Mouse (Mus musculus): ENCODE measurements around the gene Far2. TPM values are rescaled to one million over a fixed set of nuclear protein-coding genes. Genes with fewer than 3 reads are reported as not detected.

The Far2 gene
- polyA plus RNA-seq, 1 experiment: 16.8 TPM

DNA sequence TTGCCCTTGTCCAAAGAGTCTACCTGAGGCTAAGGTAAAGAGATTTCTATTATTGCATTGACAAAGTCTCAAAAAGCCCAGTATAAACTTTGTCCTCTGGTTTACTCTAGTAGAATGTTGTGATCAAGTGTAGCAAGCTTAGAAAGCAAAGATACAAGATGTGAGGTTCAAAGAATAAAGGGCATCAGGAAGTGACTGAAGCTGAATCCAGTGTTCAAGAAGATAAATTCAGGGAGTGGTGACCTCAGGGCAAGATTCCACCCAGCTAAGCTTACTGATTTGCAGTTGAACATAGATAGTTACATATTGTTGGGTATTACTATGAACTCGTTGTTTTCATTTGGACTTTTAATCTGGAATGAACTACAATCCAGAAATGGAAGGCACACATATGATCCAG is 138.6 kb downstream of the Far2 start:
- no peak overlapping the region for H3K4me3 ChIP-seq (replicated peaks; ENCODE audit: insufficient read depth, low read depth, low read length)
- H3K27me3 ChIP-seq (ENCODE audit: control insufficient read depth, insufficient read depth, low read length): no peaks in the 10 kb centered on the region
- WGBS: 98% methylated on average over 1 of the region's 1 CpGs
- no peaks in the 10 kb centered on the region for H3K4me1 ChIP-seq (ENCODE audit: control insufficient read depth, insufficient read depth, low read length)
- H3K27ac ChIP-seq (ENCODE audit: insufficient read depth, low read length): no peak overlapping the region
- no peak for DNase-seq
- TF ChIP-seq POLR2A (IDR thresholded peaks at IDR 0.05; ENCODE audit: borderline replicate concordance, insufficient read depth, low read length) (no peak), CTCF (IDR thresholded peaks at IDR 0.05; ENCODE audit: borderline replicate concordance, insufficient read depth, low read depth, low read length) (no peak)

DNA sequence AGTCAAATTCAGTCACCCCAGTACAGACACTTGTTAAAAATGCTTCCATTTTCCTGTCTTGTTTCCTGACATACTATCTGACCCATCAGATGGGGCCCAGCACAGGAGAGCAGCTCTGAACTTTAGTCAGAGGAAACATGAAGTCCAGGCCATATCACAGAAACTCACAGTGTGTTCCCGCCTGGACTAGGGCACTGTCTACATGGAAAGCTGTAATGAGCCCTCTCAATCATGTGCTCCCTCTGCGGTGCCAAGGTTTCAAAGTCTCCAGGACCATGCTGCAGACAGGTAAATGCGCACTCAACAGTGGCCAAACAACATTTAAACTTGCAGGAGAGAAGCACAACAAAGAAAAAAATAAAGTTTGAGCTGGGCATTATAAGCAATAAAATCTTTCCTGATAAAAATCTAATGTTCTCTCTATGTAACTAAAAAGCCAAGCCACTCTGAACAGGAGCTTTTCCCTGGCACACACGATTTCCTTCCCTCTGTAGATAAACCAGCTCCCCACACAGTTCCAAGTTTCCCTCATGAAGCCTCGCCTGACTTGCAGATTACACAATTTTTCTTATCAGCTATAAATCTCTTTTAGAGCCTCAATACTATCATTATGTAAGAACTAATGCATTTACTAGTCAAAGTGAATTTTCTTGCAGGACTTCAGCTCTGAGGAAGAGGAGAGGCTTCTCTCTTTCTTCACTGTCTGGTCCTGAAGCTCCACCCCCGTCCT is 147.1 kb downstream of the Far2 start:
- 93% methylated on average over 6 of the region's 6 CpGs for WGBS
- TF ChIP-seq POLR2A (IDR thresholded peaks at IDR 0.05; ENCODE audit: borderline replicate concordance, insufficient read depth, low read length): no peak
- no peak for TF ChIP-seq CTCF (IDR thresholded peaks at IDR 0.05; ENCODE audit: borderline replicate concordance, insufficient read depth, low read depth, low read length)

GRCm38 (mm10) chr6:148199177-148199576 is 152.1 kb downstream of the Far2 start:
- no peak for DNase-seq
- TF ChIP-seq CTCF (IDR thresholded peaks at IDR 0.05; ENCODE audit: borderline replicate concordance, insufficient read depth, low read depth, low read length): no peak
- TF ChIP-seq POLR2A (IDR thresholded peaks at IDR 0.05; ENCODE audit: borderline replicate concordance, insufficient read depth, low read length): no peak
- Histone ChIP-seq H3K4me1 (ENCODE audit: control insufficient read depth, insufficient read depth, low read length) (no peaks in the 10 kb centered on the region), H3K27me3 (ENCODE audit: control insufficient read depth, insufficient read depth, low read length) (no peaks in the 10 kb centered on the region), H3K4me3 (replicated peaks; ENCODE audit: insufficient read depth, low read depth, low read length) (no peak overlapping the region), H3K27ac (ENCODE audit: insufficient read depth, low read length) (no peak overlapping the region)
- WGBS: 97% methylated on average over 2 of the region's 2 CpGs

More for the DNA sequence above, 147.1 kb downstream of the Far2 start:
- Histone ChIP-seq H3K27ac (ENCODE audit: insufficient read depth, low read length) (no peak overlapping the region), H3K4me1 (ENCODE audit: control insufficient read depth, insufficient read depth, low read length) (no peaks in the 10 kb centered on the region), H3K27me3 (ENCODE audit: control insufficient read depth, insufficient read depth, low read length) (no peaks in the 10 kb centered on the region), H3K4me3 (replicated peaks; ENCODE audit: insufficient read depth, low read depth, low read length) (no peak overlapping the region)
- DNase-seq: no peak

DNA sequence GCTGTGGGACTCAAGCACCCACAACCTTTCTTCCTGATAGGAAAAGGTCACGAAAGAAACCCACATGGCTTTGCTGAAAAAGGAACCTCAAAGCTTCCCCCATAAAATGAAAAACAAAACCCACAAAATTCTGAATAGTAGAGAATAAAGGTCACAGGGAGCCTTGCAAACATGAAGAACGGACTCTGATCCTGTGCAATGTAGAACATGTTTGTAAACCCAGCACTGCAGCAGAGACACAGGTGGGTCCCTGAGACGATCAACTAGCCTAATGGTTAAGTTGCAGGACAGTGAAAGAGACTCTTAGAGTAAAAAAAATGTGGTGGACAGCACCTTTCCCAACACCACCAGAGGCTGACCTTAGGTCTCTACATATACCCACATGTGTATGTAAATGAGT is 152.7 kb downstream of the Far2 start:
- WGBS: 95% methylated on average over 3 of the region's 3 CpGs
- TF ChIP-seq POLR2A (IDR thresholded peaks at IDR 0.05; ENCODE audit: borderline replicate concordance, insufficient read depth, low read length) (no peak), CTCF (IDR thresholded peaks at IDR 0.05; ENCODE audit: borderline replicate concordance, insufficient read depth, low read depth, low read length) (no peak)
- no peak for DNase-seq
- no peak overlapping the region for H3K4me3 ChIP-seq (replicated peaks; ENCODE audit: insufficient read depth, low read depth, low read length)
- no peaks in the 10 kb centered on the region for H3K27me3 ChIP-seq (ENCODE audit: control insufficient read depth, insufficient read depth, low read length)
- H3K4me1 ChIP-seq (ENCODE audit: control insufficient read depth, insufficient read depth, low read length): no peaks in the 10 kb centered on the region
- no peak overlapping the region for H3K27ac ChIP-seq (ENCODE audit: insufficient read depth, low read length)

DNA sequence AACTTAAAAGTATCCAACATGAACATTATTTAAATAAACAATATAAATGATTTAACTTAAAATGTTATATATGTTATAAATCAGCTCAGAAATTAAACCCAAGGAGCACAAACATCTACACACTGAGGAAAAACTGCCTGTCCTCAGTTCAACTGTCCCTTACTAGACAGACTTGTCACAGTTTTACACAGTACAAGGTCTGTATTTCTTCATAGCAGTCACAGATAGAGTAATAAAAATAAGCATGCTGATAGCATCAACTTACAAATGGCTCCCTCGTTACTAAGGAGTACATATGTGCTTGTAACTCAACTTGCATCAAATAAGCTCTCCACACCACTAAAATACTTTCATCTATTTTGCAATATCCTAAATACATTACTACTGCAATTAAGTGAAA is 158.1 kb downstream of the Far2 start:
- Histone ChIP-seq H3K27ac (ENCODE audit: insufficient read depth, low read length) (no peak overlapping the region), H3K27me3 (ENCODE audit: control insufficient read depth, insufficient read depth, low read length) (no peaks in the 10 kb centered on the region), H3K4me3 (replicated peaks; ENCODE audit: insufficient read depth, low read depth, low read length) (no peak overlapping the region), H3K4me1 (ENCODE audit: control insufficient read depth, insufficient read depth, low read length) (no peaks in the 10 kb centered on the region)
- TF ChIP-seq CTCF (IDR thresholded peaks at IDR 0.05; ENCODE audit: borderline replicate concordance, insufficient read depth, low read depth, low read length): no peak
- no peak for TF ChIP-seq POLR2A (IDR thresholded peaks at IDR 0.05; ENCODE audit: borderline replicate concordance, insufficient read depth, low read length)
- DNase-seq: no peak
- 88% methylated on average over 1 of the region's 1 CpGs for WGBS

GRCm38 (mm10) chr6:148207522-148207921 is 160.5 kb downstream of the Far2 start:
- Histone ChIP-seq H3K27ac (ENCODE audit: insufficient read depth, low read length) (no peak overlapping the region), H3K27me3 (ENCODE audit: control insufficient read depth, insufficient read depth, low read length) (no peaks in the 10 kb centered on the region), H3K4me3 (replicated peaks; ENCODE audit: insufficient read depth, low read depth, low read length) (no peak overlapping the region), H3K4me1 (ENCODE audit: control insufficient read depth, insufficient read depth, low read length) (no peaks in the 10 kb centered on the region)
- no peak for DNase-seq
- 78% methylated on average over 1 of the region's 1 CpGs for WGBS
- TF ChIP-seq POLR2A (IDR thresholded peaks at IDR 0.05; ENCODE audit: borderline replicate concordance, insufficient read depth, low read length): no peak
- TF ChIP-seq CTCF (IDR thresholded peaks at IDR 0.05; ENCODE audit: borderline replicate concordance, insufficient read depth, low read depth, low read length): no peak

DNA sequence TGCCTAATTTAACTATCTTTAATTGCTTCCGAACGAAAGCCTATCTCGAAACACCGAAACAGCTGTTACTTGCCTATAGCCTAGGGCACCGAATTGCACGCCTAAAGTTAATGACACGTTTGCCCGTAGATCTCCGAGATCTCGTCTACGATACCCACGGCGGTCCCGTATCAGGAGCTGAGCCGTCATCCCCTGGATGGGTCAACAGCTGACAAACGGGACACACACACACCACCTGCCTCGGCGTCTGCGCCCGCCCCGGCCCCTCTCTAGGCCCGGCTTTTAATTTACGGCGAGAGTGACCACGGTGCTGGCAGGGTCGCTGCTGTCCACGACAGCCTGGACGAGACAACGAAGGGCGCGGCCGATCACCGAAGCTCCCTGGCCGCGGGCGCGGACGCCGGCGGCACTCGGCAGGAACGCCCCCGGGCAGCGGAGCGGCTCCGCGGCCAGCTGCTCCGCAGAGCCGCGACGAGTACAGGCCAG is 164.4 kb downstream of the Far2 start:
- Histone ChIP-seq H3K27me3 (ENCODE audit: control insufficient read depth, insufficient read depth, low read length) (no peaks in the 10 kb centered on the region), H3K27ac (ENCODE audit: insufficient read depth, low read length) (peak overlapping the region; percentile 24), H3K4me1 (ENCODE audit: control insufficient read depth, insufficient read depth, low read length) (no peaks in the 10 kb centered on the region), H3K4me3 (replicated peaks; ENCODE audit: insufficient read depth, low read depth, low read length) (peak overlapping the region; percentile 87)
- DNase-seq: no peak
- WGBS: under 1% methylated on average over 51 of the region's 51 CpGs
- TF ChIP-seq POLR2A (IDR thresholded peaks at IDR 0.05; ENCODE audit: borderline replicate concordance, insufficient read depth, low read length): no peak
- TF ChIP-seq CTCF (IDR thresholded peaks at IDR 0.05; ENCODE audit: borderline replicate concordance, insufficient read depth, low read depth, low read length): no peak
